Mouse (Mus musculus): ENCODE measurements around the gene Cdk4. TPM values are rescaled to one million over a fixed set of nuclear protein-coding genes. Genes with fewer than 3 reads are reported as not detected.
"Not testable (repeated sequence)": the region's sequence is repeated elsewhere in the genome, so short reads cannot be mapped to it uniquely, and the experiment has no call there.

Gene Cdk4
- polyA plus RNA-seq, 1 experiment, result 148 TPM

DNA sequence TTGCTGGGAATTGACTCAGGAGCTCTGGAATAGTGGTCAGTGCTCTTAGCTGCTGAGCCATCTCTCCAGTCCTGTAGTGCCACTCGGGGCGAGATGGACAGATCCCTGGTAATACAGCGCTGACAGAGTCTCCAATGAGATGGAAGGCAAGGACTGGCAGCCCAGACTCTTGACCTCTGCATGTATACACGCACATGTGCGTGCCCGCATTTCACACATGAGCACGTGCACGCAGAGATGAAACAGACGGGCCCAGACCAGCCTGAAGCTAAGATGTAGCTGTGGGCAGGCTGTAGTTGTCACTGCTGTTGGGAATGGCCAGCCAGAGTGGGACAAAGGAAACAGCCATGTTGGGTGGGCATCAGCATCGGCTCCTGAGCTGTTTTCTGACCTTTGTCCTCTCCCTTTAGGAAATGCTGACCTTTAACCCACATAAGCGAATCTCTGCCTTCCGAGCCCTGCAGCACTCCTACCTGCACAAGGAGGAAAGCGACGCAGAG is 3.2 kb downstream of the Cdk4 start:
- H3K4me1 ChIP-seq (ENCODE audit: control insufficient read depth, insufficient read depth, low read length), result peaks cover 5% of the 10 kb centered on the region; the same call in 1 of the 2 replicates
- WGBS, result 90% methylated on average over 14 of the region's 14 CpGs
- H3K27ac ChIP-seq (ENCODE audit: control insufficient read depth, insufficient read depth, low read depth, low read length, poor library complexity), result no peak overlapping the region
- no peak overlapping the region for H3K4me3 ChIP-seq (replicated peaks; ENCODE audit: control insufficient read depth, low read depth, low read length)
- TF ChIP-seq CTCF (IDR thresholded peaks at IDR 0.05; ENCODE audit: control insufficient read depth, insufficient read depth, low read length), result no peak
- TF ChIP-seq POLR2A (IDR thresholded peaks at IDR 0.05; ENCODE audit: borderline replicate concordance, control insufficient read depth, low read depth, low read length), result no peak

DNA sequence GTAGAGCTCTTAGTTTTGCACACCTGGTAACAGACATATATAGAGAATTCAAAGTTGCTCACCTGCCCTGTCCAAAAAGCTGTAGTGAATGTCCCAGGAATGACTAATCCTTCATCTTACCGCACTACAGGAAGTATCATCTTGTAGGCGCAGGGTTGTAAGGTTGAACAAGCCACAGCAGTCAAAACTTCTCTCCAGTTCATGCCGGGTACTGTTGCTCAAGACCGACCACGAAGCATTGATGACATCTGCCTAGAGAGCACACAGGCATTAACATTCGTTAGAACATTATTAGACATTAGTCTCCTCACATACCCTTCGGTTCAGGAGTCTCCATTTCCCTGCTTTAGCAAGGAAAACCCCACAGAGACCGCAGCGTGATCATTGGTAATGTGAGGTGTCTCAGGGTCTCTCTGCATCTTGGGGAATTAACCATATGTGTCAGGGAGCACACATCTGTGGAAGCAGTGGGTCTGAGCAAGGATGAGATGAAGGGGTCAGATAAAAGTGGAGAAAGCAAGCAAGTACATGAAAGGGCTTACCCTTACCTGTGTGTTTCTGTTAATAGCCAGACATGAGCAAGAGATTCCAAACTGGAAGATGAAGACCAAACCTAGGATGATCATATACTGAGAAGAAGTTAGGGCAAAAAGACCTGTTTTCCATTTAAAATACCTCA is 5.2 kb downstream of the Cdk4 start:
- Histone ChIP-seq H3K4me3 (replicated peaks; ENCODE audit: control insufficient read depth, low read depth, low read length) (no peak overlapping the region), H3K4me1 (ENCODE audit: control insufficient read depth, insufficient read depth, low read length) (peaks cover 5% of the 10 kb centered on the region; the same call in 1 of the 2 replicates), H3K27ac (ENCODE audit: control insufficient read depth, insufficient read depth, low read depth, low read length, poor library complexity) (no peak overlapping the region)
- WGBS, result 36% methylated on average over 9 of the region's 9 CpGs
- TF ChIP-seq POLR2A (IDR thresholded peaks at IDR 0.05; ENCODE audit: borderline replicate concordance, control insufficient read depth, low read depth, low read length), result no peak
- TF ChIP-seq CTCF (IDR thresholded peaks at IDR 0.05; ENCODE audit: control insufficient read depth, insufficient read depth, low read length), result no peak

DNA sequence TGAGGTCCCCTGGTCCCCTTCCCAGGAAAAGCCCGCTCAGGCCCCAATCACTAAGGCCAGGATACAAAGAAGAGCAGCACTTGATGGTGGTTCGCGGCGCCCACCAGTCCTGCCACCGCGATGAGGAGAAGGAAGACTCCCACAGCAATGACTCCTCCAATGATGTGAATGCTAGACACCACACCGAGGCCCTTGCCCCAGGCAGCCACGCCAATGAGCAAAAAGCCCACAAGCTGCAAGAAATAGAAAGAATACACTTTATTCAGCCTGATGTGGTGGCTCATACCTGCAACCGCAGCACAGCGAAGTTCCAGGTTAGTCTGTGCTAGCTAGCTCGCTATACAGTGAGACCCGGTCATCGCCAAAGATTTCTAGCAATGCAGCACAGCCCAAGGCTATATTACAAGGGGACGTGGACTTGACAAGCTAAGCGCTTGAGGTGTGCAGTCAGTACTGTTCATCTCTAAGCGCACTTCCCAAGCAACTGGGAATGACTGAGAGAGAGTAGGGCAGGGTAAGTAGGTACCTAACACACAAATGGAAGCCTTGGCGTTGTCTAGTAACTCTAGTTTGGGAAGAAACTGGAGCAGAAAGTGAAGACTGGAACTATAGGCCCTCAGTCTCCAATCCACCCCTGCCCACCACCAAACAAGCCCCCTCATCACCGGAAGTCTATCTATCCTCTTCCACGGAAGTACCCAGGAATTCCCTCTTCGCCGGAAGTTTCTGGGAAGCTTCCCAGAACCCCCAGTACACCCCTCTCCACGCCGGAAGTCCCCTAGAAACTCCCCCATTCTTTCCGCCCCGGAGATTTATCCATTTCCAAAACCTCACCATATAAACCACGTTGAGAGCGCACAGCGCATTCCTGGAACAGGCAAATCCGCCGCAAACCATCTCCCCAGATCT is 6.2 kb downstream of the Cdk4 start:
- H3K27ac ChIP-seq (ENCODE audit: control insufficient read depth, insufficient read depth, low read depth, low read length, poor library complexity), result no peak overlapping the region
- WGBS, result 13% methylated on average over 30 of the region's 30 CpGs

DNA sequence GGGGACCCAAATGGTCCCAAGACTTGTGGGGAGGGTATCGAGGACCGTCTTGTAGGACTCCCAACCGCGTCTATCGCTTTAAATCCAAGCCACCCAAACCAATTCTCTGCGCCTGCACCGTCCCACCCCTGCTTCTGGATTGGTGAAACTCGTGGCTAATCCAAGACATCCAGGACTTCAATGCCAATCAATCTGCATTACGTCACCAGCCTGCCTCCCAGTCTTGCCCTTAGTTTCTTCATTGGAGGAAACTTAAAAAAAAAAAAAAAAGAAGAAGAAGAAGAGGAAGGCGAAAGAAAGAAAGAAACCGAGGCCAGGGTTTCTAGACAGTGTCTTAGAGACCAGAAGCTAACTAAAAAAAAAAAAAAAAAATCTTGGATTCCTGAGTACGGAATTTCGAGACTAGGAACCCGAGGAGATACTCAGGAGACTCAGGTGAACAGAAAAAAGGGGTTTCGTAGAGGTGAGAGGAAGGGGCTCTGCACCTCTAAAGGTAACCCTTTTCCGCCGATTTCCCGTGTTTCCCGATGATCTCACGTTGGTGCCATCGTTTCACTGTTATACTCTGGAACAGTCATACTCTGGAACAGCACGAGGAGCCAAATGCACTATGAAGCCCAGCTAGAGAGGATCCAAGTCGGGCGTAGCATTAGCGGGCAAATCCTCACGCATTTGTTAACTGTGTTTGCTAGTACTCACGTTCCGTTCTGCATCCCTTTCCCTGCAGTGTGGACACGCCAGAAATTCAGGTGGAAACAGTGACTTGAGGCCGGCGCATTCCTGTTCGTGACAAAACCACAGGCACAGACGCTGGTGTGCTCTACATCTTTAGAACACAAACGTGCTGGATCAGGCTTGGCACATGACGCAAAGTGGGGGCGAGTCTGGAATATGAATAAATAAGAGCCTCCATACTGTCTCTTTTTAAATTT is 7.1 kb downstream of the Cdk4 start, which contains the start of gene Tspan31:
Tspan31 (minus strand) TSS at position 75 of the 932 bp plus-strand sequence.
- peak within 1 kb of the TSS; percentile 46 for H3K4me3 ChIP-seq (replicated peaks; ENCODE audit: control insufficient read depth, low read depth, low read length)
- H3K27ac ChIP-seq (ENCODE audit: control insufficient read depth, insufficient read depth, low read depth, low read length, poor library complexity), result no peak within 1 kb of the TSS
- peaks cover 5% of the 10 kb centered on the region; the same call in 1 of the 2 replicates for H3K4me1 ChIP-seq (ENCODE audit: control insufficient read depth, insufficient read depth, low read length)
- no peak for TF ChIP-seq CTCF (IDR thresholded peaks at IDR 0.05; ENCODE audit: control insufficient read depth, insufficient read depth, low read length)
- no peak for TF ChIP-seq POLR2A (IDR thresholded peaks at IDR 0.05; ENCODE audit: borderline replicate concordance, control insufficient read depth, low read depth, low read length)
- under 1% methylated on average over 36 of the region's 36 CpGs for WGBS

More for the DNA sequence above, 6.2 kb downstream of the Cdk4 start:
- H3K4me3 ChIP-seq (replicated peaks; ENCODE audit: control insufficient read depth, low read depth, low read length), result peak overlapping the region; percentile 46
- H3K4me1 ChIP-seq (ENCODE audit: control insufficient read depth, insufficient read depth, low read length), result peaks cover 5% of the 10 kb centered on the region; the same call in 1 of the 2 replicates
- TF ChIP-seq POLR2A (IDR thresholded peaks at IDR 0.05; ENCODE audit: borderline replicate concordance, control insufficient read depth, low read depth, low read length), result no peak
- no peak for TF ChIP-seq CTCF (IDR thresholded peaks at IDR 0.05; ENCODE audit: control insufficient read depth, insufficient read depth, low read length)

DNA sequence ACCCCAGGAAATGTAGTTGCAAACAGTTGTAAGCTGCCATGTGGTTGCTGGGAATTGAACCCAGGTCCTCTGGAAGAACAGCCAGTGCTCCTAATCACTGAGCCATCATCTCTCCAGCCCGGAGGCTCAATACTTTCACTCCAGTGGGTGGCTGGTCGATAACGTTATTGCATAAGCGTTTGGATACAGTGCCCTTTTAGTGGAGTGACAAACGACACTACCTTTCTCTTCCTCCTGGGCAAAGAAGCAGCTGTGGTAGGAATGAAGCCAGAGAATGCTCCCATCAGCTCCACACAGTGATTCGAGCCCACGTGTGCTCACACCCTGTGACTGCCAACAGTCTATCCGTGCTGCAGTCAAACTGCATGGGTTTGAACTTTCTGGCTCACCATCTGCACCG is 7.9 kb downstream of the Cdk4 start:
- H3K27ac ChIP-seq (ENCODE audit: control insufficient read depth, insufficient read depth, low read depth, low read length, poor library complexity), result no peak overlapping the region
- H3K4me1 ChIP-seq (ENCODE audit: control insufficient read depth, insufficient read depth, low read length), result peaks cover 5% of the 10 kb centered on the region; the same call in 1 of the 2 replicates
- no peak overlapping the region for H3K4me3 ChIP-seq (replicated peaks; ENCODE audit: control insufficient read depth, low read depth, low read length)
- WGBS, result 49% methylated on average over 9 of the region's 9 CpGs
- no peak for TF ChIP-seq POLR2A (IDR thresholded peaks at IDR 0.05; ENCODE audit: borderline replicate concordance, control insufficient read depth, low read depth, low read length)
- no peak for TF ChIP-seq CTCF (IDR thresholded peaks at IDR 0.05; ENCODE audit: control insufficient read depth, insufficient read depth, low read length)

DNA sequence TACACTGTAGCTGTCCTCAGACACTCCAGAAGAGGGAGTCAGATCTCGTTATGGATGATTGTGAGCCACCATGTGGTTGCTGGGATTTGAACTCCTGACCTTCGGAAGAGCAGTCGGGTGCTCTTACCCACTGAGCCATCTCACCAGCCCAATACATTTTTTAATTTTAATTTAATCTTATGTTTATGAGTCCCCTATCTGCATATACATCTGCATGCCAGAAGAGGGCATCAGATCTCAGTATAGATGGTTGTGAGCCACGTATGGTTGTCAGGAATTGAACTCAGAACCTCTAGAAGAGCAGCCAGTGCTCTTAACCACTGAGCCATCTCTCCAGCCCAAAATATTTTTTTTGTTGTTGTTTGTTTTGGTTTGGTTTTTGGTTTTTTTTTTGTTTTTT is 8.9 kb downstream of the Cdk4 start:
- not testable (repeated sequence) for H3K4me3 ChIP-seq (replicated peaks; ENCODE audit: control insufficient read depth, low read depth, low read length); H3K4me1 ChIP-seq (ENCODE audit: control insufficient read depth, insufficient read depth, low read length); H3K27ac ChIP-seq (ENCODE audit: control insufficient read depth, insufficient read depth, low read depth, low read length, poor library complexity)
- WGBS, result 65% methylated on average over 4 of the region's 4 CpGs

DNA sequence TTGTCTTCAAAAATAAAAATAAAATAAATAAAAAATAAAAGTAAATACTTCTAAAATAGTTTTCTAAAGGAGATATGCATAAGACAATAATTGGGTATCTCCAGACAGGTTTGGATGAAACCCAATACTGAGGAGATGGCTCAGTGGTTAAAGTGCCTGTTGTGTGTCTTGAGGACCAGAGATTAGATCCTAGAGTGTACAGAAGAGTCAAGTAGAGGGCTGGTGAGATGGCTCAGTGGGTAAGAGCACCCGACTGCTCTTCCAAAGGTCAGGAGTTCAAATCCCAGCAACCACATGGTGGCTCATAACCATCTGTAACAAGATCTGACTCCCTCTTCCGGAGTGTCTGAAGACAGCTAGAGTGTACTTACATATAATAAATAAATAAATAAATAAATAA is 9.6 kb downstream of the Cdk4 start:
- H3K4me1 ChIP-seq (ENCODE audit: control insufficient read depth, insufficient read depth, low read length); H3K4me3 ChIP-seq (replicated peaks; ENCODE audit: control insufficient read depth, low read depth, low read length); H3K27ac ChIP-seq (ENCODE audit: control insufficient read depth, insufficient read depth, low read depth, low read length, poor library complexity): not testable (repeated sequence)
- WGBS, result 59% methylated on average over 2 of the region's 2 CpGs

Data from bone marrow, adult 2 months (tissue).